Mouse (Mus musculus) neural tube, embryonic 13.5 days (tissue): Measurements from ENCODE around the gene Abtb2. TPM values are rescaled to one million over a fixed set of nuclear protein-coding genes. Genes with fewer than 3 reads are reported as not detected.
A peak's percentile ranks its signal among the peaks of the same experiment; 100 is the strongest.

Experiments used
- ATAC-seq: fragments of 200-750 bp; cut with Nextera tagmentation; 2 replicates; pipeline ENCODE4 v1.8.0; 2017; ENCODE audit warnings: low read depth, mild to moderate bottlenecking, moderate TSS enrichment, moderate library complexity
- H3K27ac ChIP-seq: fragments of 300-500 bp; sonication (generic); replicated peaks from 2 replicates; pipeline ENCODE4 v1.5.1; 2015; ENCODE audit warnings: moderate library complexity, mild to moderate bottlenecking, inconsistent platforms
- H3K27me3 ChIP-seq: fragments of 300-500 bp; sonication (generic); 2 replicates; pipeline ENCODE4 v1.6.1; 2015; ENCODE audit warnings: mild to moderate bottlenecking, inconsistent platforms
- H3K36me3 ChIP-seq: fragments of 300-500 bp; sonication (generic); 2 replicates; pipeline ENCODE4 v1.6.1; 2015; ENCODE audit warnings: mild to moderate bottlenecking, inconsistent platforms
- H3K4me1 ChIP-seq: fragments of 300-500 bp; sonication (generic); replicated peaks from 2 replicates; pipeline ENCODE4 v1.6.1; 2015; ENCODE audit warnings: inconsistent platforms
- H3K4me2 ChIP-seq: fragments of 300-500 bp; sonication (generic); 2 replicates; pipeline ENCODE4 v1.6.1; 2015; ENCODE audit warnings: inconsistent platforms, mild to moderate bottlenecking, moderate library complexity
- H3K4me3 ChIP-seq: fragments of 300-500 bp; sonication (generic); 2 replicates; pipeline ENCODE4 v1.5.1; 2015; ENCODE audit warnings: mild to moderate bottlenecking, inconsistent platforms
- H3K9ac ChIP-seq: fragments of 300-500 bp; sonication (generic); 2 replicates; pipeline ENCODE4 v1.6.1; 2015; ENCODE audit warnings: moderate library complexity, mild to moderate bottlenecking, inconsistent platforms
- H3K9me3 ChIP-seq: fragments of 300-500 bp; sonication (generic); 2 replicates; pipeline ENCODE4 v1.6.1; 2016; ENCODE audit warnings: inconsistent platforms
- WGBS: fragments of 180-500 bp; shearing (Covaris S2); methylation state at CpG from one replicate; pipeline ENCODE4 v1.1.7; 2015; 5-methylcytosine and 5-hydroxymethylcytosine counted together
- polyA plus RNA-seq: library from polyadenylated mRNA; unstranded; fragments of >200 nt; fragmentation: Nextera tagmentation; extraction: Ambion mirVana; gene quantifications from 2 replicates; pipeline ENCODE4 v1.2.1, GENCODE M21; 2015

Gene Abtb2
- polyA plus RNA-seq, 1 experiment from 2014 or later, result 13.2 TPM

DNA sequence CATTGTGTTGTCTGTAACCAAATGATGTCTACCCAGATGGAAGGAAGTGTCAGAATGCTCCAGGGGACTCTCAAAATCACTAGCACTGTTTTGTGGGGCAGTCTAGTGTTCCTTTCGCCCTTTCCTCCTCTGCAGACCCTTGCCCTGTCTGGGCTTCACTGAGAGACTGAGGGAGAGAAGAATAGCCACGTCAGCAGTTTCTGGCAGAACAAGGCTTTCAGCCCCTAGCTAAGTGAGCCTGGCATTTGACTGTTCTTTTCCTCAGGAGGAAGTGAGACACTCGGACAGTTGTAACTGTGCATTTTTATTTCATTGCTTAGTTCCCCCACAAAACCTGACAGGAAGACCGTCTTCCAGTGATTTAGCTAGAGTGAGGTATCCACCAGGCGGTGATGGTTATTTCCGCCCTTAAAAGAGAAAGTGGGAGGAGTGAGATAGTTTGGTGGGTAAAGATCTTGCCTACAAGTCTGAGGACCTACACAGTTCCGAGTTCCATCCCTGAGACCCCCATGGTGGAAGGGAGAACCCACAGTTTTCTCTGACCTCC is 106.5 kb downstream of the Abtb2 start:
- Histone ChIP-seq H3K9me3 (no peaks in the 10 kb centered on the region), H3K27me3 (no peaks in the 10 kb centered on the region), H3K4me3 (no peak overlapping the region), H3K36me3 (no peaks in the 10 kb centered on the region), H3K27ac (no peak overlapping the region), H3K4me1 (peaks cover 39% of the 10 kb centered on the region), H3K9ac (no peak overlapping the region), H3K4me2 (no peak overlapping the region)
- 77% methylated on average over 7 of the region's 7 CpGs for WGBS
- no peak for ATAC-seq

DNA sequence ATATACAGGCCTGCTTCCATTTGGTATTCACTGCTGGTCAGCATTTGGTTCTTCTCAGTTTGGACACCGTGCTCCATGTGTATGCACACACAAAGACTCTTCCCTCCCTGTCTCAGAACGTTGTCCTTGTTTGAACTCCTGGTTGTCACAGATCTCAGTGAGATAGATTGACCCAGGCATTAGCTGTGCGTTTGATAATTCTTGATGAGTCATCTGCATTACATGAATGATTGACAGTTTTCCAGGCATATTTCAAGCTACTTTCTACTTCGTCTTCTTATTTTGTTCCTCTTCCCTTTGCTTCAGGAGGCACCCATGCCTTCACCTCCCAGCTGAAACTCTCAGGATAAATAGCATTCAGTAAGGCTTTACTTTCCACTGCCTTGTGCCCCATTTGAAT is 107.5 kb downstream of the Abtb2 start:
- WGBS, result 92% methylated on average over 4 of the region's 4 CpGs
- Histone ChIP-seq H3K27me3 (no peaks in the 10 kb centered on the region), H3K9ac (no peak overlapping the region), H3K4me3 (no peak overlapping the region), H3K9me3 (no peaks in the 10 kb centered on the region), H3K4me2 (no peak overlapping the region), H3K36me3 (no peaks in the 10 kb centered on the region), H3K27ac (no peak overlapping the region), H3K4me1 (peaks cover 32% of the 10 kb centered on the region)
- no peak for ATAC-seq

DNA sequence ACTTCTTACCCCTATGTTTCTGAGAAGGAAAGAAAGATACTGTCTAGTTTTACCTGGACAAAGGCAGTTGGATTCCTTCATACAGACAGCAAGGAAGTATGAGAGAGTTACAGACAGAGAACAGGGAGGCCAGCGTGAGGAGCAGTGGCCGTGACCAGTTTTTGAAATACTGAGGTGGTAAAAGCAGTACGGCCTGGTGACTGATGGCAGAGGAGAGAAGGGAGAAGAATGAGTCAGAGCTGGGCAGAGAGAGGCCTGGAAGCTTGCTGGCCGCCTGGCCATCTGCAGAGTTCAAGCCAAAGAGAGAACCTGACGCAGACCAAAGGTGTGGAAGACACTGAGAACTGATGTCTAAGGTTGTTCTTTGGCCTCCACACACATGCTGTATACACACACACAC is 109.3 kb downstream of the Abtb2 start:
- H3K27ac ChIP-seq, result no peak overlapping the region
- no peak overlapping the region for H3K4me3 ChIP-seq
- no peaks in the 10 kb centered on the region for H3K27me3 ChIP-seq
- 84% methylated on average over 5 of the region's 5 CpGs for WGBS
- no peak overlapping the region for H3K9ac ChIP-seq
- no peaks in the 10 kb centered on the region for H3K9me3 ChIP-seq
- peaks cover 14% of the 10 kb centered on the region for H3K4me1 ChIP-seq
- no peaks in the 10 kb centered on the region for H3K36me3 ChIP-seq
- ATAC-seq, result no peak
- H3K4me2 ChIP-seq, result no peak overlapping the region

DNA sequence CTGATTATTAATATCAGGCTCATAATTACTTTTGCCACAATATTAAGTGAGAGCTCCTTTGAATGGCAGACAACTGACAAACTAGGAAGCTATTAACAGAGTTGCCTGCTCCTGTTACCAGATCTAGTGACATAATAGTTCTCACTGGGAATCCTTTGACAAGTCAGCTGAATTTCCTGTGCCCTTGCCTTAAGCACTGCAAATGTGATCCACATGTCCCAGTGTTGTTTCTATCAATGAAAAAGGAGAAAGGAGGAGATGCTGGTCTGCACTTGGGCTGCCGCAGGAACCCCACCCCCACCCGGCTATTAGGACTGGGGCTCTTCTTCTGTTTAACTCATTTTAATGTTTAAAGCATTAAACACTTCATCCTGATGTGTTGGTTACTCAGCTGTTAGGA is 110.7 kb downstream of the Abtb2 start:
- Histone ChIP-seq H3K4me2 (no peak overlapping the region), H3K27ac (no peak overlapping the region), H3K4me3 (no peak overlapping the region), H3K9me3 (no peaks in the 10 kb centered on the region), H3K4me1 (peaks cover 11% of the 10 kb centered on the region; the same call in 1 of the 2 replicates), H3K27me3 (no peaks in the 10 kb centered on the region), H3K36me3 (no peaks in the 10 kb centered on the region), H3K9ac (no peak overlapping the region)
- ATAC-seq, result no peak
- WGBS, result 61% methylated on average over 2 of the region's 2 CpGs

DNA sequence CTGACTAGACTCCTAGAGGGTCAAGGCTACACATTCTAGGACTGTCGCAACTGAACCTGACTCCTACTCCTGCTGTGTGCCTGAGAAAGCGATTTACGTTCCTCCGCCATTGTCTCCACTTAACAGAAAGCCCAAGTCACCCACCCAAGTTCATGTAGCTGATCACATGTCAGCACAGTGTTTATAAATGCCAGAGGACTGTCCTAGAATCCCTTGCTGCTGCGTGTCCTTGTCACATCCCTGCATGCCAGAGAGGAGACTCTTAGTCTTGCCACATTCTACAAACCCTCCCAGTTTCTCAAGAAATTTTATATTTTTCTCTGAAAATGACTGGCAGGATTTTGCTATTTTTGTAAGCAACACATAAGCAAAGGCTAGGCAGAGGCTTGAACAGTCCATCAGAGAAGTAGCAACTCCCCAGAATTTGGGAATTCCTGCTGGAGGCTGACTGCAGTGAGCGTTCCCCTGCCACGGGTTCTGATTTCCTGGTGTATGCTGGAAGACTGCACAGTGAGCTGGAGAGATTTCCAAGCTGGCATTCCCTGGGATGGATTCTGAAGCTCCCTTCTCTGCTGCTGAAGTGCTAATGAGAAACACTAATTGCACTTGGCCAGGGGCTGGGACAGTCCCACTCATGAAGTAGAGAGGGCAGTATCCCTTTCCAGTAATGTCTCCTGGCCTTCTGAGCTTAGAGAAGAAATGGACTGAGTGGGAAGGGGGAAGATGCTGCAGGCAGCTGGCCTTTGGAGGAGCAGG is 111.7 kb downstream of the Abtb2 start:
- Histone ChIP-seq H3K27ac (no peak overlapping the region), H3K9ac (no peak overlapping the region), H3K9me3 (no peaks in the 10 kb centered on the region), H3K4me3 (no peak overlapping the region), H3K36me3 (no peaks in the 10 kb centered on the region), H3K4me2 (no peak overlapping the region), H3K4me1 (peaks cover 18% of the 10 kb centered on the region), H3K27me3 (no peaks in the 10 kb centered on the region)
- WGBS, result 70% methylated on average over 7 of the region's 7 CpGs
- no peak for ATAC-seq

DNA sequence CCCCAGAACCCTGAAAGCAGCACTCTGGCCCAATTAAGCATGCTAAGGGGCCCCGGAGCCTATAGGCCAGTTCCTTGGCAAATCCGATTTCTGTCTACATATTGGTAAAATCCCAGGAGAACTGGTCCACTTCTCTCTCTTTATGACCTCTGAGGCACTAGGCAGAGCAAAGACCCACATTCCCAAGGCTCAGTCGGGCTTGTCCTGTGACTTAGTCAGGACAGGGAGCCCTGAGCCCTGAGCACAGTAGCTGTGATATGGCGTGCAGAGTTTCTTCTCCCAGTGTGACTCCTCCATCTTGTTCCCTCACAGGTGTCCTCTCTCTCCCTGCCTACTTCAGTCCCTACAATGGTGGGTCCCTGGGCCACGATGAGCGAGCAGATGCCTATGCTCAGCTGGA is 112.3 kb downstream of the Abtb2 start:
- no peak overlapping the region for H3K4me3 ChIP-seq
- H3K9ac ChIP-seq, result no peak overlapping the region
- no peak overlapping the region for H3K27ac ChIP-seq
- peaks cover 24% of the 10 kb centered on the region for H3K4me1 ChIP-seq
- no peak overlapping the region for H3K4me2 ChIP-seq
- no peak for ATAC-seq
- no peaks in the 10 kb centered on the region for H3K27me3 ChIP-seq
- WGBS, result 89% methylated on average over 6 of the region's 6 CpGs
- no peaks in the 10 kb centered on the region for H3K9me3 ChIP-seq
- no peaks in the 10 kb centered on the region for H3K36me3 ChIP-seq

DNA sequence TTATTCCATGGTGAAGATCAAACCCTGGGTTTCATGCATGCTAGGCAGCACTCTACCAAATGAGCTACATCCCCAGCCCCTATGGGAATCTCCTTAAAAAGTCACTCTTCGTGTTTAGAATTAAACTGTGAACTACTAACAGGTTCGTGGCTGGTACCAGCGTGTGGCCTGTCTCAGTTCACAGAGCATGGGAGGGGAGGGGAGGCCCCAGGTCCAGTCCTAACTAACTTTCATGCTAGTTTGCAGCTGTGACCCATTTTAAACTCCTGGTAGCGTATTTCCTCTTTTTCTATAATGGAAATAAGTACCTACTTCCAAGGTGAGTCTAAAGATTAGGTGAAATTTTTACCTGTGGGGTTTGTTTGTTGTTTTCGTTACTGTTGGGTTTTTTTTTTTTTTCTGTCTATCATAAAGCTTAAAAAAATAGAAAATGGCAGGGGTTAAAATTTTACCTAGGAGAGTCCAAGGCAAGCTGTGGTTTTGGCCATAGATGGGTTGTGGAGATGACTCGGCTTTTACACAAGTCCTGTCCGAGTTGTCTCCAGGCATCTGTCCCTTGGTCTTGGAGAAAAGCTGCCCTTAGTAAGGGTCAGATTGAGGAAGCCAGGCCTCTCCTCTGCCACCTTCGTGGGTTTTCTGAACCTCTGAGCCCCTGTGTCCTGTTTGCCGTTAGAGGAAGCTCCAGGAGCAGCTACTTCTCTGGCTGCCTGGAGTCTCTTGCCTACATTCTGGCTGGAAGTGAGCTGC is 114.4 kb downstream of the Abtb2 start:
- Histone ChIP-seq H3K27me3 (no peaks in the 10 kb centered on the region), H3K27ac (no peak overlapping the region), H3K36me3 (no peaks in the 10 kb centered on the region), H3K4me2 (no peak overlapping the region), H3K4me3 (no peak overlapping the region), H3K9me3 (no peaks in the 10 kb centered on the region), H3K4me1 (peaks cover 30% of the 10 kb centered on the region), H3K9ac (no peak overlapping the region)
- no peak for ATAC-seq
- WGBS, result 80% methylated on average over 9 of the region's 9 CpGs

DNA sequence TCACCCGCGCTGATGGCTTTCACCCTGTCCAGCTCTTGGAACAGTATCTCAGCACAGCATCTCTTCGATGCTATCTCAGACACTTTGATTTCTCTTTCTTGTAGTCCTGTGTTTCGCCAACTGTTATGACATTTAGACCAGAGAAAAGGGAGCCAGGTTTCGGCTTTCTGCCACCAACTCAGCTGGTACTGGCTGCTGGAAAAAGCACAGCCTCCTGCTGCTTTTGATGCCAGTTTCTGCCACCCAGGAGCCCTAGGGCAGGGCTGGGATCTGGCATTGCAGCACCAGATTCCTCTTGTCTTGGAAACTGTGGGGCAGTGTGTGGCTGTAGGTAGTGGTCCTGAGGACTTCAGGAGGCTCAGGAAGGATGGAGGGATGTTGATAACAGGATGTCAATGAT is 115.0 kb downstream of the Abtb2 start:
- Histone ChIP-seq H3K9ac (no peak overlapping the region), H3K4me3 (no peak overlapping the region), H3K27me3 (no peaks in the 10 kb centered on the region), H3K27ac (no peak overlapping the region), H3K9me3 (no peaks in the 10 kb centered on the region), H3K36me3 (no peaks in the 10 kb centered on the region), H3K4me2 (no peak overlapping the region), H3K4me1 (peaks cover 32% of the 10 kb centered on the region)
- WGBS, result 89% methylated on average over 5 of the region's 5 CpGs
- no peak for ATAC-seq

DNA sequence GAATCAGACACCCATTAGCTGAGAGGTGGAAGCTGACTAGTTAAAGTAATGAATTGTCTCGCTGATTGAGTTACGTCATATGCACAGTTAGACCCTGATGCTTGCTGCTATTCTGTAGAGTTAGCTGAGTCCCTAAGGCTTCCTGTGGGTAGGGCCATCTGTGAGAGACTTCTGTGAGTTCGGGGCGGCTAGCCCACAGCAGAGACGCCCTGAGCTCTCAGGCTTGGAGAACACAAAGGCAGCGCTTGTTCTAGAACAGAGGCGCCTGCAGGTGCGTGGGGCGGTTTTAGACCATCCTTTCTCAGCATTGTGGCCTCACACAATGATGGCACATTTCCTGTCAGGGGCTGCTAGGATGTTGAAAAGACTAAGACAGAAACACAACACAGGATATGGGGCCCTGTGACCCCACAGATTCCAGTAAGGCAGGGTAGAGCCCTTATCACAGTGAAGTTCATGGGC is 116.2 kb downstream of the Abtb2 start:
- no peak overlapping the region for H3K4me3 ChIP-seq
- H3K27me3 ChIP-seq, result no peaks in the 10 kb centered on the region
- H3K27ac ChIP-seq, result no peak overlapping the region
- H3K4me2 ChIP-seq, result no peak overlapping the region
- H3K9ac ChIP-seq, result no peak overlapping the region
- peaks cover 30% of the 10 kb centered on the region for H3K4me1 ChIP-seq
- WGBS, result 73% methylated on average over 9 of the region's 9 CpGs
- no peaks in the 10 kb centered on the region for H3K9me3 ChIP-seq
- H3K36me3 ChIP-seq, result no peaks in the 10 kb centered on the region
- no peak for ATAC-seq

DNA sequence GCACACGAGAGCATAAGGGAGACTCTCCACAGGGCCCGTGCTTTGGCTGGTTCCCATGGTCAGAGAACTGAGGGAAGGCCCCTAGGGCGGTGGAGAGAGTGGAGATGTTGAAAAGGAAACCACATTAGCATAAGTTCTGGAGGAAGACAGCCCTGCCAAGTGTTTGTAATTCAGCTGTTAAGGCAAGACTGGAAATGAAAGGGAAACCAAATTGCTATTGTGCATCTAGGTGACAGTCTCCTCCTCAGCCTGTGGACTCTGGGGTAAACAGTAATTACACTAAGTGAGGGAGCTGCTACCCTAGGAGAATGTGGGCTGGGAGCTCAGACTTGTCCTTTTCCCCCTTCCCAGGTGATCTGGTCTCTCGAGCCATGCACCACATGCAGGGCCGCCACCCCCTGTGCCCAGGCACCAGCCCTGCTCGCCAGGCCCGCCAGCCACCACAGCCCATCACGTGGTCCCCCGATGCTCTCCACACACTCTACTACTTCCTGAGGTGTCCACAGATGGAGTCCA is 116.9 kb downstream of the Abtb2 start:
- Histone ChIP-seq H3K4me2 (no peak overlapping the region), H3K36me3 (no peaks in the 10 kb centered on the region), H3K9ac (no peak overlapping the region), H3K4me3 (no peak overlapping the region), H3K27ac (peak overlapping the region; percentile 42; the same call in 1 of the 2 replicates), H3K27me3 (no peaks in the 10 kb centered on the region), H3K9me3 (no peaks in the 10 kb centered on the region), H3K4me1 (peaks cover 24% of the 10 kb centered on the region)
- peak; percentile 25; the same call in 1 of the 2 replicates for ATAC-seq
- 75% methylated on average over 9 of the region's 9 CpGs for WGBS

DNA sequence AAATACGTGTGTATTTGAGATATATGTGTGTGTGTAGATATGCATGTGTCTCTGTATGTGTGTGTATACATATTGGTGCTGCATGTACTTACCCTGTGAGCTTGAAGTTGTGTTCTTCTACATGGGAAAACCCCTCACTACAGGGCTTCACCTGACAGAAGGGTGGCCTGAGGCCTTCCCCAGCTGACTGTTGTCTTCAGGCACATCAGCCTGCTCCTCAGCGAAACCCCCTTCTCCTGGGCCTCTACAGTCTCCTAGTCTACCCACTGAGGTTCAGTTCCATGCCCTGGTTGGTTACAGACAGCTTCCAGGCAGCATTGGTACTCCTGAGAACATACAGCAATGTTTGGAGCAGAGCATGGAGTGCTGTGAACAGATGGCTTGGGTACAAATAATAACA is 118.3 kb downstream of the Abtb2 start:
- H3K9me3 ChIP-seq, result no peaks in the 10 kb centered on the region
- whole genome bisulfite sequencing, result 87% methylated on average over 2 of the region's 2 CpGs
- H3K4me3 ChIP-seq, result no peak overlapping the region
- H3K27me3 ChIP-seq, result no peaks in the 10 kb centered on the region
- no peak overlapping the region for H3K27ac ChIP-seq
- no peak overlapping the region for H3K9ac ChIP-seq
- no peak overlapping the region for H3K4me2 ChIP-seq
- no peaks in the 10 kb centered on the region for H3K36me3 ChIP-seq
- peaks cover 24% of the 10 kb centered on the region for H3K4me1 ChIP-seq
- ATAC-seq, result no peak

DNA sequence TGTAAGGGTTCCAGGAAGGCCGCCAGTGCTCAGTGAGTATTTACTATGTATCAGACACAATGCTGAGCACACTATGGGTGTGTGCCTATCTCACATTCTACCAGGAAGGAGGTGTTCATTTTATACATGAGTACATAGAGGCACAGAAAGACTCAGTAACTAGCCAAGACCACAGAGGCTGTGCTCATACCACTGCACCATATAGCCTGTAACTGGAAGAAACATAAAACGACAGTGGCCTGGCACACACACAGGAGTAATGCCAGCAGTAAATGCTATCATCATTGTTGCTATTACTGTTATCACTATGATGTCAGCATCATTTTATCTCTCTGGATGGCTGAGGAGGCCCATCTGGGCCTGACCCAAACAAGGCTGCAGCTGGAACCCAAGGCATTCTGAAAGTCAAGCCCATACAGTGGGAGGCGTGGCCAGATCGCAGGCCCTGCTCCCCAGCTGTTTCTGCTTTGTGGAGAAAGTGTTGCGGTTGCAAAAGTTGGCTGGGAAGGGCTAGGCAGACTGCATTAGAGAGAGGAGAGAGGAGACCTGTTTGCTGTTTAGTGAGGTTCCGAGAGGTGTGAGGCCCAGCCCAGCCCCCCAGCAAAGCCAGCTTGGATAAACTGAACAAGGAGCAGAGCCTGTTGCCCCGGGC is 118.9 kb downstream of the Abtb2 start:
- WGBS, result 73% methylated on average over 7 of the region's 7 CpGs
- Histone ChIP-seq H3K9me3 (no peaks in the 10 kb centered on the region), H3K4me2 (no peak overlapping the region)

More for the DNA sequence above, 118.9 kb downstream of the Abtb2 start:
- no peak overlapping the region for H3K27ac ChIP-seq
- ATAC-seq, result no peak
- H3K4me3 ChIP-seq, result no peak overlapping the region
- H3K27me3 ChIP-seq, result no peaks in the 10 kb centered on the region
- H3K4me1 ChIP-seq, result peaks cover 27% of the 10 kb centered on the region
- no peak overlapping the region for H3K9ac ChIP-seq
- no peaks in the 10 kb centered on the region for H3K36me3 ChIP-seq
